8 mouse cellular contexts compared by ENCODE assay signal in genomic region chr14:105500966-105501741, GRCm38 (mm10).
DNase-seq lines count a peak whose midpoint lies in the region; ATAC-seq lines count a peak whose summit lies in the region.

No protein-coding gene starts in this region.

- H3K9ac ChIP-seq in heart, embryonic 12.5 days: no peak overlapping the region
- no peak overlapping the region for H3K9ac ChIP-seq in stomach, embryonic 14.5 days (replicated peaks; ENCODE audit: low read depth, low read length)

- H3K27ac ChIP-seq in heart, embryonic 12.5 days (ENCODE audit: poor library complexity, severe bottlenecking): no peak overlapping the region
- H3K27ac ChIP-seq in stomach, embryonic 14.5 days (ENCODE audit: low read length): no peak overlapping the region

- H3K9me3 ChIP-seq in heart, embryonic 12.5 days (replicated peaks): no peaks in the 10 kb centered on the region
- H3K9me3 ChIP-seq in stomach, embryonic 14.5 days (ENCODE audit: control insufficient read depth, low read depth, low read length): no peaks in the 10 kb centered on the region

- H3K4me2 ChIP-seq in heart, embryonic 12.5 days: peak overlapping the region; percentile 55
- peak overlapping the region; percentile 17; the same call in 1 of the 2 replicates for H3K4me2 ChIP-seq in stomach, embryonic 14.5 days (replicated peaks; ENCODE audit: low read depth, low read length)

- H3K27me3 ChIP-seq in heart, embryonic 12.5 days (replicated peaks): 0 out of 2 replicates have a peak, but pooled peaks cover 4% of the 10 kb centered on the region
- no peaks in the 10 kb centered on the region for H3K27me3 ChIP-seq in stomach, embryonic 14.5 days (ENCODE audit: control insufficient read depth, insufficient read depth, low read length)

- peak overlapping the region; percentile 9; the same call in 1 of the 2 replicates for H3K4me3 ChIP-seq in heart, embryonic 12.5 days
- H3K4me3 ChIP-seq in stomach, embryonic 14.5 days (ENCODE audit: low read depth, low read length): no peak overlapping the region

- DNase-seq in cerebellum, postnatal 14 days: peak; percentile 33 to 42
- DNase-seq in cerebellum, adult 11 months: no peak
- peak; percentile 55 for DNase-seq in adrenal gland, adult 8-10 months
- DNase-seq in kidney, postnatal 14 days: peak; percentile 23
- no peak for DNase-seq in B cell, adult 2 months
- DNase-seq in spleen, postnatal 10 days (ENCODE audit: low spot score in 2 of 2): no peak

- no peaks in the 10 kb centered on the region for H3K36me3 ChIP-seq in heart, embryonic 12.5 days
- no peaks in the 10 kb centered on the region for H3K36me3 ChIP-seq in stomach, embryonic 14.5 days (ENCODE audit: control insufficient read depth, insufficient read depth, low read length)

- WGBS in heart, embryonic 12.5 days: 16% methylated on average over 21 of the region's 21 CpGs
- WGBS in stomach, embryonic 14.5 days: 23% methylated on average over 21 of the region's 21 CpGs

- peaks cover 32% of the 10 kb centered on the region for H3K4me1 ChIP-seq in heart, embryonic 12.5 days (replicated peaks)
- peaks cover 21% of the 10 kb centered on the region for H3K4me1 ChIP-seq in stomach, embryonic 14.5 days (ENCODE audit: control insufficient read depth, insufficient read depth, low read length)

- ATAC-seq in heart, embryonic 12.5 days (ENCODE audit: insufficient number of reproducible peaks, low FRiP score): no peak
- ATAC-seq in stomach, embryonic 14.5 days (ENCODE audit: insufficient number of reproducible peaks, insufficient read depth, low FRiP score, low read depth): 0 out of 2 replicates have a peak, but pooled peaks have one; percentile 5

Comparison
In these comparisons a context has a peak if more than half of its experiments do, and no peak if none do; other contexts are left out.
1. DNase-seq: peak in cerebellum, postnatal 14 days (2 of 2), adrenal gland, adult 8-10 months (single experiment) and kidney, postnatal 14 days (single experiment); none in cerebellum, adult 11 months (single experiment), B cell, adult 2 months (0 of 2) and spleen, postnatal 10 days (0 of 2).